Mouse (Mus musculus): ENCODE measurements around the gene Col11a2. TPM values are rescaled to one million over a fixed set of nuclear protein-coding genes. Genes with fewer than 3 reads are reported as not detected.

Col11a2 gene
- total and polyA plus RNA-seq, 3 experiments = 3.0 to 6.0 (median 5.8) TPM

GRCm38 (mm10) chr17:34098709-34099479, 59.7 kb downstream of the Col11a2 start:
- TF ChIP-seq TBP (conservative IDR thresholded peaks at IDR 0.05; ENCODE audit: low read depth, low read length) = no peak
- peak; percentile 83 for TF ChIP-seq BHLHE40 (IDR thresholded peaks at IDR 0.05; ENCODE audit: low read depth, low read length)
- no peak for TF ChIP-seq JUND (conservative IDR thresholded peaks at IDR 0.05; ENCODE audit: low read depth, low read length)
- peak; percentile 45 for TF ChIP-seq ETS1 (conservative IDR thresholded peaks at IDR 0.05; ENCODE audit: low read depth, low read length)
- TF ChIP-seq GABPA (IDR thresholded peaks at IDR 0.05; ENCODE audit: insufficient replicate concordance, low read depth, low read length) = no peak
- Histone ChIP-seq H3K79me2 (replicated peaks; ENCODE audit: control insufficient read depth, extremely low read depth, insufficient read depth, poor library complexity, severe bottlenecking) (no peaks in the 10 kb centered on the region), H3K4me1 (ENCODE audit: control insufficient read depth in 1 of 2, insufficient read depth in 2 of 2) (peaks cover 17 to 59% of the 10 kb centered on the region in 2 experiments), H3K9ac (ENCODE audit: insufficient read depth, low read depth) (no peak overlapping the region), H3K4me2 (ENCODE audit: insufficient read depth, low read depth, poor library complexity, severe bottlenecking) (0 out of 2 replicates have a peak overlapping the region, but pooled peaks have one; percentile 2), H3K4me3 (replicated peaks in 1 of 3; ENCODE audit: low read depth in 2 of 3, low read length in 2 of 3, poor library complexity in 1 of 3) (no peak overlapping the region), H3K36me3 (replicated peaks in 1 of 2; ENCODE audit: control insufficient read depth in 1 of 2, insufficient read depth in 1 of 2, low read length in 1 of 2) (peaks cover 3 to 23% of the 10 kb centered on the region in 2 experiments), H3K9me3 (replicated peaks; ENCODE audit: low read length) (peaks cover 7% of the 10 kb centered on the region), H3K27ac (ENCODE audit: insufficient read depth, low read depth) (no peak overlapping the region), H3K27me3 (replicated peaks) (no peaks in the 10 kb centered on the region)
- in situ Hi-C loops (cut with MboI; ENCODE audit: low pct_ligation_motif_present, low pct_unique_long_range_greater_than_20kb, low sequenced_read_pairs) = no loop called here
- dilution Hi-C loops (cut with MboI; ENCODE audit: extremely low pct_ligation_motif_present, extremely low pct_unique_long_range_greater_than_20kb, low sequenced_read_pairs) = no loop called here
- DNase-seq (ENCODE audit: extremely low read depth) = no peak

- H3K4me1 ChIP-seq (ENCODE audit: control insufficient read depth in 1 of 2, insufficient read depth in 2 of 2) = peaks cover 17 to 57% of the 10 kb centered on the region in 2 experiments
- dilution Hi-C loops (cut with MboI; ENCODE audit: extremely low pct_ligation_motif_present, extremely low pct_unique_long_range_greater_than_20kb, low sequenced_read_pairs) = no loop called here
Measured at GRCm38 (mm10) chr17:34099531-34099930, 60.3 kb downstream of the Col11a2 start.

GRCm38 (mm10) chr17:34101185-34101584, 61.9 kb downstream of the Col11a2 start:
- Histone ChIP-seq H3K4me3 (replicated peaks in 1 of 3; ENCODE audit: low read depth in 2 of 3, low read length in 2 of 3, poor library complexity in 1 of 3) (peak overlapping the region in 1 of 3 experiments; percentile 57), H3K27me3 (replicated peaks) (no peaks in the 10 kb centered on the region), H3K4me2 (ENCODE audit: insufficient read depth, low read depth, poor library complexity, severe bottlenecking) (no peak overlapping the region), H3K4me1 (ENCODE audit: control insufficient read depth in 1 of 2, insufficient read depth in 2 of 2) (peaks cover 17 to 65% of the 10 kb centered on the region in 2 experiments), H3K79me2 (replicated peaks; ENCODE audit: control insufficient read depth, extremely low read depth, insufficient read depth, poor library complexity, severe bottlenecking) (no peaks in the 10 kb centered on the region), H3K9ac (ENCODE audit: insufficient read depth, low read depth) (no peak overlapping the region), H3K36me3 (replicated peaks in 1 of 2; ENCODE audit: control insufficient read depth in 1 of 2, insufficient read depth in 1 of 2, low read length in 1 of 2) (peaks cover 0 to under 1% of the 10 kb centered on the region in 2 experiments), H3K9me3 (replicated peaks; ENCODE audit: low read length) (peaks cover 4% of the 10 kb centered on the region), H3K27ac (ENCODE audit: insufficient read depth, low read depth) (no peak overlapping the region)
- dilution Hi-C loops (cut with MboI; ENCODE audit: extremely low pct_ligation_motif_present, extremely low pct_unique_long_range_greater_than_20kb, low sequenced_read_pairs) (no loop called here), in situ Hi-C loops (cut with MboI; ENCODE audit: low pct_ligation_motif_present, low pct_unique_long_range_greater_than_20kb, low sequenced_read_pairs) (no loop called here)
- no peak for TF ChIP-seq MXI1 (IDR thresholded peaks at IDR 0.05; ENCODE audit: low read depth, low read length)
- no peak for DNase-seq (ENCODE audit: extremely low read depth)

More at GRCm38 (mm10) chr17:34099531-34099930, 60.3 kb downstream of the Col11a2 start:
- peaks cover 0 to 17% of the 10 kb centered on the region in 2 experiments for H3K36me3 ChIP-seq (replicated peaks in 1 of 2; ENCODE audit: control insufficient read depth in 1 of 2, insufficient read depth in 1 of 2, low read length in 1 of 2)
- H3K9ac ChIP-seq (ENCODE audit: insufficient read depth, low read depth) = no peak overlapping the region
- no peak for TF ChIP-seq RCOR1 (conservative IDR thresholded peaks at IDR 0.05; ENCODE audit: low read depth, low read length)
- H3K9me3 ChIP-seq (replicated peaks; ENCODE audit: low read length) = peaks cover under 1% of the 10 kb centered on the region
- H3K4me2 ChIP-seq (ENCODE audit: insufficient read depth, low read depth, poor library complexity, severe bottlenecking) = no peak overlapping the region
- H3K27ac ChIP-seq (ENCODE audit: insufficient read depth, low read depth) = no peak overlapping the region
- DNase-seq (ENCODE audit: extremely low read depth) = no peak
- no peaks in the 10 kb centered on the region for H3K79me2 ChIP-seq (replicated peaks; ENCODE audit: control insufficient read depth, extremely low read depth, insufficient read depth, poor library complexity, severe bottlenecking)
- no peak overlapping the region for H3K4me3 ChIP-seq (replicated peaks in 1 of 3; ENCODE audit: low read depth in 2 of 3, low read length in 2 of 3, poor library complexity in 1 of 3)
- no peaks in the 10 kb centered on the region for H3K27me3 ChIP-seq (replicated peaks)
- in situ Hi-C loops (cut with MboI; ENCODE audit: low pct_ligation_motif_present, low pct_unique_long_range_greater_than_20kb, low sequenced_read_pairs) = no loop called here
